Mouse (Mus musculus): ENCODE measurements at regions not wholly inside any gene's neighbourhood (a gene's known extent, or its start where the extent isn't known, plus 50 kb on each side); places are given as distances from the start of the nearest gene placed in this dataset.
A peak's percentile ranks its signal among the peaks of the same experiment; 100 is the strongest.

DNA sequence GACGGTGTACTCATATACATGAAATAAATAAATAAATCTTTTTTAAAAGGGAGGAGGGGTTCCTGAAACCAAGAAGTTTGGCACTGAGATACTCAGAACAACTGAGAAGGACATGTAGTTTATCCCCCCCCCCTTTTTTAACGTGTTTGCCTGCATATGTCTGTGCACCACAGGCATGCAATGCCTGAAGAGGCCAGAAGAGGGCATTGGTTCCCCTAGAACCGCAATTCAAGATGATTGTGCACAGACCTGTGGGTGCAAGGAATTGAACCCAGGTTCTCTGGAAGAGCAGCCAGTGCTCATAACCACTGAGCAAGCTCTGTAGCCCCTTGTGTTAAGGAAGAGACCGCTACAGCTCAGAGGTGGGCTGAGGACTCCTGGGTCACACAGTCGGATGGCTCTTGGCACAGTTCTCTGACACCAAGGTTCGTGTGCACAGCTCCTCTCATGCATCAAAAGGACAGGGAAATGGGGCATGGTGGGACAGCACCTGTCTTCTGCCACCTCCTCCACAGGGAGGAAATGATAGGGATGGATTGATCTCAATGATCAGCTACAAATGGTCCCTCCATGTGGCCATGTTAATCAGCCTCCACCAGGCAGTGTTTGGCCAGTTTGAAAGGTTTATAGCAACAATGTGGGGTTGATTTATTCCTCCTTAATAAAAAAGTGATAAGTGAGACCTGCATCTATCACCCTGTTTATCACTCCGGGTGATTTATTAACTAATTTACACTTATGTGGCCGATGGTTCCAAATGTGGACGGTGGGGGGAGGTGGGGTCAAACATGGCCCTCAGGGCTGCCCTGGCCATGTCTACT is 58.5 kb upstream of the Top1 start:
- no peak overlapping the region for H3K27ac ChIP-seq (ENCODE audit: low read depth)
- DNase-seq (ENCODE audit: low spot score) (no peak), ATAC-seq (ENCODE audit: insufficient read depth, low read depth) (no peak)
- no peaks in the 10 kb centered on the region for H3K9me3 ChIP-seq (replicated peaks; ENCODE audit: control insufficient read depth, low read length)
- H3K4me3 ChIP-seq (ENCODE audit: low read depth, low read length), result no peak overlapping the region
- H3K27me3 ChIP-seq (ENCODE audit: control insufficient read depth, insufficient read depth, low read length), result peaks cover 18% of the 10 kb centered on the region; the same call in 1 of the 2 replicates
- H3K4me1 ChIP-seq (ENCODE audit: control insufficient read depth, insufficient read depth), result no peaks in the 10 kb centered on the region
- no peak overlapping the region for H3K4me2 ChIP-seq (ENCODE audit: low read depth, low read length)
- no peak overlapping the region for H3K9ac ChIP-seq (replicated peaks; ENCODE audit: low read depth, low read length)
- TF ChIP-seq CTCF (IDR thresholded peaks at IDR 0.05; ENCODE audit: low read depth) (no peak), EP300 (IDR thresholded peaks at IDR 0.05; ENCODE audit: low read depth) (no peak)
- H3K36me3 ChIP-seq (replicated peaks; ENCODE audit: control insufficient read depth, insufficient read depth, low read length), result no peaks in the 10 kb centered on the region
- 79% methylated on average over 9 of the region's 9 CpGs for WGBS

DNA sequence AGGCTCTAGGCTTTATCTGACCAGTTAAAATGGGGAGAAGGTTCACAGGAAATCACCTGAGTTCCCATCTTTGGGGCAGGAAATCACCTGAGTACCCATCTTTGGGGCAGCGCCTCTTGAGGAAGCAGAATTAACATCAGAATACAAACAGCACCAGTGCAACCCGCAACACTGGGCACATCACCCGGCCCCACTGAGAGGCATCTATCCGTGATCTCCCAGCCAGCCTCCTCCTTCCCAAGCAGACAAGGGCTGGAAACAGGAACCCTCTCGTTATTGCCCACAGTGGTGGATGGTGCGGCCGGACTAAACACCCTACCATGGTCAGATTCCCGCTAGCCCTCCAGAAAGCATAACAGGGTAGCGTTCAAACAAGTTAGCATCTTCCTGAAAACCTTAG is 57.3 kb upstream of the Top1 start:
- Histone ChIP-seq H3K4me1 (ENCODE audit: control insufficient read depth, insufficient read depth) (no peaks in the 10 kb centered on the region), H3K9me3 (replicated peaks; ENCODE audit: control insufficient read depth, low read length) (no peaks in the 10 kb centered on the region), H3K4me3 (ENCODE audit: low read depth, low read length) (no peak overlapping the region), H3K9ac (replicated peaks; ENCODE audit: low read depth, low read length) (no peak overlapping the region), H3K27me3 (ENCODE audit: control insufficient read depth, insufficient read depth, low read length) (peaks cover 18% of the 10 kb centered on the region; the same call in 1 of the 2 replicates), H3K36me3 (replicated peaks; ENCODE audit: control insufficient read depth, insufficient read depth, low read length) (no peaks in the 10 kb centered on the region), H3K4me2 (ENCODE audit: low read depth, low read length) (no peak overlapping the region), H3K27ac (ENCODE audit: low read depth) (no peak overlapping the region)
- TF ChIP-seq CTCF (IDR thresholded peaks at IDR 0.05; ENCODE audit: low read depth) (no peak), EP300 (IDR thresholded peaks at IDR 0.05; ENCODE audit: low read depth) (no peak)
- ATAC-seq (ENCODE audit: insufficient read depth, low read depth) (no peak), DNase-seq (ENCODE audit: low spot score) (no peak)
- 85% methylated on average over 9 of the region's 9 CpGs for WGBS

DNA sequence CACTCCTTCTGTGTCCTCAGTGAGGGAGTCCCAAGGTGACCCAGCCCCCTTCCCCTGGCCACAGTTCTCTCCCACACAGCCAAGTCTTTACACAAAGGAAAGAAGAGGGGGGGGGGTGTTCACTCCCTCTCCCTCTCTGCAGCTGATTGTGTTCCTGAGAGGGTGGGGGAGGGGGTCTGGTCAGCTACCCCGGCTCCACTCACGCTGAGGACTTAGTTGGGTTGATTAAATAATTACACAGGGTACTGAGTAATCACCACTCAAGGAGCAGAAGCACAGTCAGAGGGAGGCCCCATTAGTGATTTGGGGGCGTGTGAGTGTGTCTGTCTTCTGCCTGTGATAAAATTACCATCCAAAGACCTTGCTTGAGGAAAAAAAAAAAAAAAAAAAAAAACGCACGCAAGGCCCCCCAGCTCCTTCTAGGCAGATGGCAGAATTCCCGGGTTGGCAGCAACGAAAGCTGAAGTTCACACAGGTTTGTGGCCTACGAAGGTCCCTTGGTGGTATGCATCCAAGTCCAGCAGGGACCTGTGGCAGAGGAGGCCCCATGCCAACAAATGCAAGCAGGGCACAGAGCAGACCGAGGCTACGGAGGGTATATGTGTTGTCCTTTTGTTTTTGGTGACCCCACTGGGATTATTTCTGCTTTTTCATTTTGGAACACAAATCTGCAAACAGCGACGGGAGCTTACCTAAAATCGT is 55.3 kb upstream of the Top1 start:
- Histone ChIP-seq H3K9me3 (replicated peaks; ENCODE audit: control insufficient read depth, low read length) (no peaks in the 10 kb centered on the region), H3K4me2 (ENCODE audit: low read depth, low read length) (no peak overlapping the region), H3K9ac (replicated peaks; ENCODE audit: low read depth, low read length) (no peak overlapping the region), H3K4me3 (ENCODE audit: low read depth, low read length) (no peak overlapping the region), H3K27ac (ENCODE audit: low read depth) (no peak overlapping the region), H3K4me1 (ENCODE audit: control insufficient read depth, insufficient read depth) (no peaks in the 10 kb centered on the region), H3K36me3 (replicated peaks; ENCODE audit: control insufficient read depth, insufficient read depth, low read length) (no peaks in the 10 kb centered on the region), H3K27me3 (ENCODE audit: control insufficient read depth, insufficient read depth, low read length) (peaks cover 9% of the 10 kb centered on the region; the same call in 1 of the 2 replicates)
- no peak for ATAC-seq (ENCODE audit: insufficient read depth, low read depth)
- no peak for DNase-seq (ENCODE audit: low spot score)
- 50% methylated on average over 13 of the region's 13 CpGs for WGBS
- TF ChIP-seq EP300 (IDR thresholded peaks at IDR 0.05; ENCODE audit: low read depth) (no peak), CTCF (IDR thresholded peaks at IDR 0.05; ENCODE audit: low read depth) (no peak)

DNA sequence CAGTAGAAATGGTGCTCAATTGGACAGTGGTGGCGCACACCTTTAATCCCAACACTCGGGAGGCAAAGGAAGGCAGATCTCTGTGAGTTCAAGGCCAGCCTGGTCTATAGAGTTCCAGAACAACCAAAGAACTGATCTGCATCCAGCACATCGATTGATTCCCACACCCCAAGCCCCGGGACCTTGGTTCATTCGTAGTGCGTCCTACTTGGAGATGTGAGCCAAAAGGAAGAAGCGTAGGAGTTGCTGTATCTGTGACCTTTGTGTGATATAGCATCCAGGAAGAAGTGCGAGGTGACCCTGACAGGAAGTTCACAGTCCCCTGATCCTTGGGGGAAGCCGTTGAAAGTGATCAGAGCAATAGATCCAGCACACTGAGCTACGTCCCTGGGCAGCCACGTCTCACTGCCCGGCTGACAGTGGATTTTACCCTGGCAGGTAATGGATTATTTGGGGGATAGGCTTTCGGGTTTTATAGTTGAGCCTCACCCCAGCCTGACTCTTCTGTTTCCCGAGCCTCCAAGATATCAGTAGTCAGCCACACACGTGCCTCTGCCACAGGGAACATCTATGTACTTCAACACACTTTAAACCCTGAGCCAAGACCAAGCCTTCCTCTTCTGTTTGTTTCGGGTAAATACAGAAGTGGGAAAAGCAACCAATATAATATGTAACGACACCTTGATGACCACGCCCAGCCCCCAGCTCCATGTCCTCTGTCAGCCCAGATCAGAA is 54.1 kb upstream of the Top1 start:
- H3K4me3 ChIP-seq (ENCODE audit: low read depth, low read length), result no peak overlapping the region

DNA sequence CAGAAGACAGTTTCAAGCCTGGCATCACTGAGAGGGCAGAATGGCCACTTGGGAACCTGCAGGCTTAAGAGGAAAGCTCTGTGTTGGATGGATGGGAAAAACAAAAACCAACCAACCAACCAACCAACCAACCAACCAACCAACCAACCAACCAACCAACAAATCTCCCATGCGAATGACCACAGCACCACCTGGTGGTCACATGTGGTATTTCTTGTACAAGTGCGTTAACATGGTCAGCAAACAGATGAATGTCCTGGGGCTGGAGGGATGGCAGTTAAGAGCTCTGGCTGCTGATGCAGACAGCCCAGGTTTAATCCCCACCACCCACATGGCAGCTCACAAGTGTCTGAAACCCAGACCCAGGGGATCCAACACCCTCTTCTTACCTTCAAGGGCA is 52.7 kb upstream of the Top1 start:
- peak; percentile 94 for TF ChIP-seq CTCF (IDR thresholded peaks at IDR 0.05; ENCODE audit: low read depth)
- TF ChIP-seq EP300 (IDR thresholded peaks at IDR 0.05; ENCODE audit: low read depth), result no peak
- Histone ChIP-seq H3K9me3 (replicated peaks; ENCODE audit: control insufficient read depth, low read length) (no peaks in the 10 kb centered on the region), H3K27me3 (ENCODE audit: control insufficient read depth, insufficient read depth, low read length) (peaks cover 4% of the 10 kb centered on the region; the same call in 1 of the 2 replicates), H3K4me2 (ENCODE audit: low read depth, low read length) (no peak overlapping the region), H3K9ac (replicated peaks; ENCODE audit: low read depth, low read length) (no peak overlapping the region), H3K36me3 (replicated peaks; ENCODE audit: control insufficient read depth, insufficient read depth, low read length) (no peaks in the 10 kb centered on the region), H3K27ac (ENCODE audit: low read depth) (no peak overlapping the region), H3K4me3 (ENCODE audit: low read depth, low read length) (no peak overlapping the region), H3K4me1 (ENCODE audit: control insufficient read depth, insufficient read depth) (no peaks in the 10 kb centered on the region)
- no peak for DNase-seq (ENCODE audit: low spot score)
- WGBS, result 9% methylated on average over 2 of the region's 2 CpGs
- no peak; the same call in 1 of the 2 replicates for ATAC-seq (ENCODE audit: insufficient read depth, low read depth)

More for the DNA sequence above, 54.1 kb upstream of the Top1 start:
- no peak for DNase-seq (ENCODE audit: low spot score)
- no peak for TF ChIP-seq CTCF (IDR thresholded peaks at IDR 0.05; ENCODE audit: low read depth)
- H3K27me3 ChIP-seq (ENCODE audit: control insufficient read depth, insufficient read depth, low read length), result peaks cover 4% of the 10 kb centered on the region; the same call in 1 of the 2 replicates
- H3K36me3 ChIP-seq (replicated peaks; ENCODE audit: control insufficient read depth, insufficient read depth, low read length), result no peaks in the 10 kb centered on the region
- no peak overlapping the region for H3K27ac ChIP-seq (ENCODE audit: low read depth)
- ATAC-seq (ENCODE audit: insufficient read depth, low read depth), result no peak
- no peak overlapping the region for H3K4me2 ChIP-seq (ENCODE audit: low read depth, low read length)
- no peaks in the 10 kb centered on the region for H3K4me1 ChIP-seq (ENCODE audit: control insufficient read depth, insufficient read depth)
- H3K9ac ChIP-seq (replicated peaks; ENCODE audit: low read depth, low read length), result no peak overlapping the region
- H3K9me3 ChIP-seq (replicated peaks; ENCODE audit: control insufficient read depth, low read length), result no peaks in the 10 kb centered on the region
- WGBS, result 69% methylated on average over 18 of the region's 18 CpGs

Measured in heart, postnatal 0 days (tissue).